In the genomic region with DNA sequence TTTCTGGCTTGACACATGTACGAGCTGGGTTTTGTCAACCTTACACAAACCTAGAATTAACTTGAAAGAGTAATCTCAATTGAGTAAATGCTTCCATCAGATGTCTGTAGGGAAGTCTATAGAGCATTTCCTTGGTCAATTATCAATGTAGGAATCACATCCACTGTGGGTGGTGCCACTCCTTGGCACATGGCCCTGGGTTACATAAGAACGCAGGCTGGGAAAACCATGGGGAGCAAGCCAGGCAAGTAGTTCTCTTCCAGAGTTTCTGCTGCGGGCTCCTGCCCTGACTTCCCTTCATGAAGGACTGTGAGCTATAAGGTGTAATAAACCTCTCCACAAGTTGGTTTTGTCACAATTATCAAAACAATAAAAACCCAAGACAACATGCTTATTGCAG, we compare ENCODE assay signal across 18 mouse cellular contexts.
A peak's percentile ranks its signal among the peaks of the same experiment; 100 is the strongest.
DNase-seq lines count a peak whose midpoint lies in the region; ATAC-seq lines count a peak whose summit lies in the region.
"Had no signal": no experiment of that assay in that cellular context is flagged by ENCODE, and none has a peak within 500 bp of the region (broad histone marks: within the 10 kb centered on the region; RNA-seq: fewer than 3 reads in every experiment).

No protein-coding gene starts in this region.

- H3K36me3 ChIP-seq in kidney, embryonic 16.5 days (ENCODE audit: insufficient read depth, low read length) = no peaks in the 10 kb centered on the region
- H3K36me3 ChIP-seq in hindbrain, embryonic 11.5 days (ENCODE audit: control insufficient read depth, insufficient read depth, low read length) = no peaks in the 10 kb centered on the region
- H3K36me3 ChIP-seq: heart, embryonic 12.5 days had no signal

- H3K4me3 ChIP-seq in kidney, embryonic 16.5 days (ENCODE audit: low read length) = no peak overlapping the region
- no peak overlapping the region for H3K4me3 ChIP-seq in hindbrain, embryonic 11.5 days (ENCODE audit: low read depth, low read length)
- H3K4me3 ChIP-seq: forebrain, embryonic 13.5 days; heart, embryonic 12.5 days; hindbrain, embryonic 15.5 days; midbrain, embryonic 13.5 days; myocyte had no signal

- no peaks in the 10 kb centered on the region for H3K9me3 ChIP-seq in kidney, embryonic 16.5 days (ENCODE audit: low read length)
- no peaks in the 10 kb centered on the region for H3K9me3 ChIP-seq in hindbrain, embryonic 11.5 days (ENCODE audit: control insufficient read depth, low read length)
- H3K9me3 ChIP-seq: forebrain, embryonic 13.5 days; heart, embryonic 12.5 days; hindbrain, embryonic 15.5 days; midbrain, embryonic 13.5 days had no signal

- WGBS in kidney, embryonic 16.5 days = 86% methylated on average over 3 of the region's 3 CpGs
- WGBS in hindbrain, embryonic 11.5 days = 80% methylated on average over 3 of the region's 3 CpGs

- H3K9ac ChIP-seq in kidney, embryonic 16.5 days (replicated peaks; ENCODE audit: low read length) = no peak overlapping the region
- no peak overlapping the region for H3K9ac ChIP-seq in hindbrain, embryonic 11.5 days (ENCODE audit: low read depth, low read length)
- H3K9ac ChIP-seq: forebrain, embryonic 13.5 days; heart, embryonic 12.5 days; hindbrain, embryonic 15.5 days; lung, embryonic 14.5 days; midbrain, embryonic 13.5 days had no signal

- H3K27me3 ChIP-seq in kidney, embryonic 16.5 days (ENCODE audit: insufficient read depth, low read length) = no peaks in the 10 kb centered on the region
- H3K27me3 ChIP-seq in hindbrain, embryonic 11.5 days (ENCODE audit: control insufficient read depth, insufficient read depth, low read length) = no peaks in the 10 kb centered on the region
- H3K27me3 ChIP-seq: forebrain, embryonic 13.5 days; heart, embryonic 12.5 days; hindbrain, embryonic 15.5 days; midbrain, embryonic 13.5 days had no signal

- H3K4me1 ChIP-seq in kidney, embryonic 16.5 days (ENCODE audit: insufficient read depth, low read length) = no peaks in the 10 kb centered on the region
- H3K4me1 ChIP-seq in hindbrain, embryonic 11.5 days (replicated peaks; ENCODE audit: control insufficient read depth, insufficient read depth, low read length) = no peaks in the 10 kb centered on the region
- H3K4me1 ChIP-seq: forebrain, embryonic 13.5 days; heart, embryonic 12.5 days; hindbrain, embryonic 15.5 days; midbrain, embryonic 13.5 days had no signal

- DNase-seq in cerebellum, adult 11 months = peak; percentile 18
- DNase-seq in cerebellum, postnatal 4 days (ENCODE audit: low spot score in 2 of 2) = no peak
- peak; percentile 47 to 67 for DNase-seq in kidney, postnatal 25 days
- peak; percentile 27 for DNase-seq in ES-CJ7 (ENCODE audit: low read depth, low spot score)
- DNase-seq in cerebellum, adult 9-11 months = peak; percentile 47
- DNase-seq in thymus, postnatal 25 days = no peak
- no peak for DNase-seq in hindbrain, embryonic 11.5 days (ENCODE audit: low spot score)
- DNase-seq: lung, embryonic 14.5 days; thymus, adult 18-20 months had no signal

- no peak overlapping the region for H3K4me2 ChIP-seq in kidney, embryonic 16.5 days (replicated peaks; ENCODE audit: low read depth, low read length)
- no peak overlapping the region for H3K4me2 ChIP-seq in hindbrain, embryonic 11.5 days (replicated peaks; ENCODE audit: low read depth, low read length)
- H3K4me2 ChIP-seq: forebrain, embryonic 13.5 days; heart, embryonic 12.5 days; hindbrain, embryonic 15.5 days; liver, embryonic 11.5 days; lung, embryonic 14.5 days; midbrain, embryonic 13.5 days had no signal

- ATAC-seq in kidney, embryonic 16.5 days (ENCODE audit: low FRiP score, low TSS enrichment) = no peak
- no peak for ATAC-seq in hindbrain, embryonic 11.5 days (ENCODE audit: low FRiP score)
- ATAC-seq: activated CD4-positive, CD25-positive, alpha-beta regulatory T cell, adult 4 months; forebrain, embryonic 13.5 days; intestine, embryonic 16.5 days; midbrain, embryonic 13.5 days had no signal

- H3K27ac ChIP-seq in kidney, embryonic 16.5 days (ENCODE audit: low read length) = no peak overlapping the region
- H3K27ac ChIP-seq in hindbrain, embryonic 11.5 days (ENCODE audit: low read depth, low read length) = no peak overlapping the region
- H3K27ac ChIP-seq: forebrain, embryonic 13.5 days; hindbrain, embryonic 15.5 days; midbrain, embryonic 13.5 days had no signal

Comparison
In these comparisons a context has a peak if more than half of its experiments do, and no peak if none do; other contexts are left out.
1. DNase-seq: peak in cerebellum, adult 11 months (single experiment), kidney, postnatal 25 days (2 of 2), ES-CJ7 (single experiment) and cerebellum, adult 9-11 months (single experiment); none in cerebellum, postnatal 4 days (0 of 2), thymus, postnatal 25 days (single experiment) and hindbrain, embryonic 11.5 days (single experiment).